ENCODE assay signal across 1 mouse cellular context in the genomic region with DNA sequence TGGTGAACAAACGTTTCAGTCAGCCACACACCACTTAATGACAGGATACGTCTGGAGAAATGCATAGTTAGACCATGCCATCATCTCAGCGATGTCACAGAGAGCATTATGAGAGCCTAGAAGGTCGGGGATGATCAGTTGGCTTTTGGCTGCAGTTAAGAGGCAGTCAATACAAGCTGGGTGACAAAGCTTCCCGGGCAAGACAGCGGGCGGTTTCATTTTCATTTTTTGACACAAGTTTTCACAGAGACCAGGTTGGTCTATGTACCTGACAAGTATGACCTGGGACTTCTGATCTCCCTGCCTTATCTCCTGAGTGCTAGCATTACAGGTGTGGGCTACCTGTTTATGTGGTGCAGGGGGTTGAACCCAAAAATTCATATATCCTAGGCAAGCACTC.
TF ChIP-seq lines count a peak whose summit lies in the region.

No protein-coding gene starts in this region.

TF ChIP-seq in myocyte, 11 proteins besides CTCF, POLR2A, EP300 and RAD21 (continued from another document):
- no peak for TF ChIP-seq MAX (IDR thresholded peaks at IDR 0.05; ENCODE audit: low read depth)
- no peak for TF ChIP-seq POLR2AphosphoS2 (IDR thresholded peaks at IDR 0.05; ENCODE audit: insufficient read length, low read depth)
- no peak for TF ChIP-seq CEBPB (IDR thresholded peaks at IDR 0.05; ENCODE audit: insufficient read depth, poor library complexity, severe bottlenecking)
